Mouse (Mus musculus): ENCODE data around the gene Pdzd2. TPM values are rescaled to one million over a fixed set of nuclear protein-coding genes. Genes with fewer than 3 reads are reported as not detected.

Gene Pdzd2
- total RNA-seq, 2 experiments from 2014 or later: 47.4 to 55.9 TPM

GRCm38 (mm10) chr15:12490969-12491368 is 248.8 kb downstream of the Pdzd2 start:
- DNase-seq (ENCODE audit: low spot score in 2 of 2): peak; percentile 35 to 67

GRCm38 (mm10) chr15:12490527-12490926 is 249.2 kb downstream of the Pdzd2 start:
- no peak for DNase-seq (ENCODE audit: low spot score in 2 of 2)

- DNase-seq (ENCODE audit: low spot score in 2 of 2): no peak
These were observed 251.4 kb downstream of the Pdzd2 start for GRCm38 (mm10) chr15:12488316-12488715.

GRCm38 (mm10) chr15:12481261-12481660 is 258.5 kb downstream of the Pdzd2 start:
- DNase-seq (ENCODE audit: low spot score in 2 of 2): no peak

- no peak for DNase-seq (ENCODE audit: low spot score in 2 of 2)
These were observed 259.4 kb downstream of the Pdzd2 start for GRCm38 (mm10) chr15:12480369-12480768.

GRCm38 (mm10) chr15:12479326-12479725 is 260.4 kb downstream of the Pdzd2 start:
- peak in 1 of 2 experiments; percentile 49 for DNase-seq (ENCODE audit: low spot score in 2 of 2)

GRCm38 (mm10) chr15:12473596-12473995 is 266.1 kb downstream of the Pdzd2 start:
- DNase-seq (ENCODE audit: low spot score in 2 of 2): no peak

GRCm38 (mm10) chr15:12472646-12473045 is 267.1 kb downstream of the Pdzd2 start:
- DNase-seq (ENCODE audit: low spot score in 2 of 2): no peak

GRCm38 (mm10) chr15:12470900-12471838 is 268.6 kb downstream of the Pdzd2 start:
- DNase-seq (ENCODE audit: low spot score in 2 of 2): no peak

GRCm38 (mm10) chr15:12468625-12469024 is 271.1 kb downstream of the Pdzd2 start:
- no peak for DNase-seq (ENCODE audit: low spot score in 2 of 2)

- DNase-seq (ENCODE audit: low spot score in 2 of 2): no peak
These were observed 274.0 kb downstream of the Pdzd2 start for GRCm38 (mm10) chr15:12465748-12466147.

GRCm38 (mm10) chr15:12456808-12457207 is 282.9 kb downstream of the Pdzd2 start:
- no peak for DNase-seq (ENCODE audit: low spot score in 2 of 2)

GRCm38 (mm10) chr15:12453343-12453742 is 286.4 kb downstream of the Pdzd2 start:
- no peak for DNase-seq (ENCODE audit: low spot score in 2 of 2)

GRCm38 (mm10) chr15:12452141-12452995 is 287.4 kb downstream of the Pdzd2 start:
- no peak for DNase-seq (ENCODE audit: low spot score in 2 of 2)

- DNase-seq (ENCODE audit: low spot score in 2 of 2): no peak
These were observed 288.3 kb downstream of the Pdzd2 start for GRCm38 (mm10) chr15:12451448-12451847.

- no peak for DNase-seq (ENCODE audit: low spot score in 2 of 2)
These were observed 288.9 kb downstream of the Pdzd2 start for GRCm38 (mm10) chr15:12450790-12451189.

GRCm38 (mm10) chr15:12449321-12449720 is 290.4 kb downstream of the Pdzd2 start:
- DNase-seq (ENCODE audit: low spot score in 2 of 2): no peak

- peak; percentile 77 to 94 for DNase-seq (ENCODE audit: low spot score in 2 of 2)
These were observed 292.7 kb downstream of the Pdzd2 start for GRCm38 (mm10) chr15:12447021-12447434.

GRCm38 (mm10) chr15:12444551-12444950 is 295.2 kb downstream of the Pdzd2 start:
- no peak for DNase-seq (ENCODE audit: low spot score in 2 of 2)

- DNase-seq (ENCODE audit: low spot score in 2 of 2): no peak
These were observed 300.4 kb downstream of the Pdzd2 start for GRCm38 (mm10) chr15:12439351-12439751.

GRCm38 (mm10) chr15:12438691-12439090 is 301.0 kb downstream of the Pdzd2 start:
- DNase-seq (ENCODE audit: low spot score in 2 of 2): no peak

GRCm38 (mm10) chr15:12438081-12438480 is 301.6 kb downstream of the Pdzd2 start:
- no peak for DNase-seq (ENCODE audit: low spot score in 2 of 2)

All from layer of hippocampus, adult 18-20 months (tissue).